Mouse (Mus musculus) C2C12 (cell line): ENCODE measurements at regions not wholly inside any gene's neighbourhood (a gene's known extent, or its start where the extent isn't known, plus 50 kb on each side); places are given as distances from the start of the nearest gene placed in this dataset.

ENCODE experiments used
- CTCF ChIP-seq: IDR thresholded peaks from one replicate; pipeline ENCODE4 v1.5.1; 2011; ENCODE audit not compliant: control insufficient read depth, insufficient read depth, insufficient read length
- MAX ChIP-seq: IDR thresholded peaks from one replicate; pipeline ENCODE4 v1.6.1; 2011; ENCODE audit warnings: mild to moderate bottlenecking, control low read depth

- TF ChIP-seq CTCF (no peak), MAX (no peak)
Observed at GRCm38 (mm10) chr5:44872243-44872642, 72.8 kb upstream of the Ldb2 start.
